Mouse (Mus musculus) hindbrain, embryonic 13.5 days (tissue): ENCODE data around the gene Pum2. TPM values are rescaled to one million over a fixed set of nuclear protein-coding genes. Genes with fewer than 3 reads are reported as not detected.
A peak's percentile ranks its signal among the peaks of the same experiment; 100 is the strongest.

Experiments
- ATAC-seq: fragments of 200-750 bp; cut with Nextera tagmentation; 2 replicates; pipeline ENCODE4 v1.8.0; 2017; ENCODE audit warnings: moderate TSS enrichment; ENCODE audit not compliant: low FRiP score
- H3K27ac ChIP-seq: fragments of 300-500 bp; sonication (generic); 2 replicates; pipeline ENCODE4 v1.5.1; 2015; ENCODE audit warnings: inconsistent platforms, mild to moderate bottlenecking, moderate library complexity
- H3K27me3 ChIP-seq: fragments of 300-500 bp; sonication (generic); 2 replicates; pipeline ENCODE4 v1.6.1; 2015; ENCODE audit warnings: mild to moderate bottlenecking, inconsistent platforms
- H3K36me3 ChIP-seq: fragments of 300-500 bp; sonication (generic); 2 replicates; pipeline ENCODE4 v1.6.1; 2015; ENCODE audit warnings: mild to moderate bottlenecking, inconsistent platforms
- H3K4me1 ChIP-seq: fragments of 300-500 bp; sonication (generic); replicated peaks from 2 replicates; pipeline ENCODE4 v1.6.1; 2015; ENCODE audit warnings: inconsistent platforms
- H3K4me2 ChIP-seq: fragments of 300-500 bp; sonication (generic); 2 replicates; pipeline ENCODE4 v1.6.1; 2015; ENCODE audit warnings: inconsistent platforms, mild to moderate bottlenecking, moderate library complexity
- H3K4me3 ChIP-seq: fragments of 300-500 bp; sonication (generic); 2 replicates; pipeline ENCODE4 v1.5.1; 2015; ENCODE audit warnings: mild to moderate bottlenecking, inconsistent platforms
- H3K9ac ChIP-seq: fragments of 300-500 bp; sonication (generic); 2 replicates; pipeline ENCODE4 v1.6.1; 2015; ENCODE audit warnings: mild to moderate bottlenecking, inconsistent platforms
- H3K9me3 ChIP-seq: fragments of 300-500 bp; sonication (generic); 2 replicates; pipeline ENCODE4 v1.6.1; 2016; ENCODE audit warnings: inconsistent platforms
- WGBS: fragments of 180-500 bp; shearing (Covaris S2); methylation state at CpG from one replicate; pipeline ENCODE4 v1.1.7; 2015; 5-methylcytosine and 5-hydroxymethylcytosine counted together
- polyA plus RNA-seq: library from polyadenylated mRNA; unstranded; fragments of >200 nt; fragmentation: Nextera tagmentation; extraction: Ambion mirVana; gene quantifications from 2 replicates; pipeline ENCODE4 v1.2.1, GENCODE M21; 2015

The Pum2 gene
- polyA plus RNA-seq, 1 experiment from 2014 or later: 52.5 TPM

GRCm38 (mm10) chr12:8771844-8772380 lies 98.0 kb downstream of the Pum2 start:
- H3K4me1 ChIP-seq: peaks cover 18% of the 10 kb centered on the region
- peak overlapping the region; percentile 67 for H3K4me3 ChIP-seq
- under 1% methylated on average over 37 of the region's 37 CpGs for WGBS
- peak overlapping the region; percentile 83 for H3K9ac ChIP-seq
- peak overlapping the region; percentile 92 for H3K4me2 ChIP-seq
- H3K27me3 ChIP-seq: no peaks in the 10 kb centered on the region
- H3K27ac ChIP-seq: peak overlapping the region; percentile 85
- H3K36me3 ChIP-seq: no peaks in the 10 kb centered on the region
- ATAC-seq: peak; percentile 21
- H3K9me3 ChIP-seq: no peaks in the 10 kb centered on the region

DNA sequence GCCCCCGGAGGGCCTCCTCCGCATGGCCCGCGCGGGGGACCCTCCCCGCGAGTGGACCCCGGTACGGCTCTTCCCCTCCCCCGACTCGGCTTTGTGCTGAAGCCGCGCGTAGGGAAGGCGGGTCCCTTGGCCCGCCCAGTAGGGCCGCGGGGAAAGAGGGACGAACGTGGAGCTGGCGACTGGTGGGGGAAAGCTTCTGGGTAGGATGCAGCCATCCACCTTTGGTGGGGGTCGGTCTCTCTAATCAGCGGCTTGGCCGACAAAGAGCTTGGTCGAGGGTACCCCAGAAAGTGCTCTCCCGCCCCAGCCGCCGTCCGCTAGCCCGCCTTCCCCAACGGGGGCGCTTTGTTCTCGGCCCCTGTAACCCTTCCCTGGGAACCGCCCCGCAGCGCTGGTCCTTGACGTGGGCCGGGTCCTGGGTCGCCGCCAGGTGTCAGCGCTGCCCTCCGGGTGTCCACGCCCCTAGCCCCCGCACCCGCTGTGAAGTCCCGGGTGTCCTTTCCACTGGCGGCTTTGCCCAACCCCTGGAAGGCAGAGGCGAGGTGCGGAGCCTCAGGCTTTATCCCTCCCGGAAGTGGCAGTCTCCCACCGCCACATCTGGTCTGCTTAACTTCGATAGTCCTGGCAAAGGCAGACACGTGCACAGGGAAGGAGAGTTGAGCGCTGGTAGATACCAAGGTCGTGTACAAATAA lies 98.7 kb downstream of the Pum2 start:
- peaks cover 18% of the 10 kb centered on the region for H3K4me1 ChIP-seq
- H3K9ac ChIP-seq: peak overlapping the region; percentile 83
- H3K27me3 ChIP-seq: no peaks in the 10 kb centered on the region
- peak overlapping the region; percentile 85 for H3K27ac ChIP-seq
- no peaks in the 10 kb centered on the region for H3K9me3 ChIP-seq
- H3K36me3 ChIP-seq: no peaks in the 10 kb centered on the region
- peak overlapping the region; percentile 67 for H3K4me3 ChIP-seq
- peak overlapping the region; percentile 92 for H3K4me2 ChIP-seq
- peak; percentile 55 for ATAC-seq
- WGBS: under 1% methylated on average over 51 of the region's 55 CpGs

- Histone ChIP-seq H3K27ac (0 out of 2 replicates have a peak overlapping the region, but pooled peaks have one; percentile 85), H3K9me3 (no peaks in the 10 kb centered on the region), H3K27me3 (no peaks in the 10 kb centered on the region), H3K4me1 (peaks cover 18% of the 10 kb centered on the region), H3K9ac (peak overlapping the region; percentile 83), H3K4me2 (peak overlapping the region; percentile 92), H3K36me3 (no peaks in the 10 kb centered on the region), H3K4me3 (peak overlapping the region; percentile 67)
- no peak for ATAC-seq
- 21% methylated on average over 6 of the region's 6 CpGs for whole genome bisulfite sequencing
Measured at GRCm38 (mm10) chr12:8773336-8773735, 99.4 kb downstream of the Pum2 start.

DNA sequence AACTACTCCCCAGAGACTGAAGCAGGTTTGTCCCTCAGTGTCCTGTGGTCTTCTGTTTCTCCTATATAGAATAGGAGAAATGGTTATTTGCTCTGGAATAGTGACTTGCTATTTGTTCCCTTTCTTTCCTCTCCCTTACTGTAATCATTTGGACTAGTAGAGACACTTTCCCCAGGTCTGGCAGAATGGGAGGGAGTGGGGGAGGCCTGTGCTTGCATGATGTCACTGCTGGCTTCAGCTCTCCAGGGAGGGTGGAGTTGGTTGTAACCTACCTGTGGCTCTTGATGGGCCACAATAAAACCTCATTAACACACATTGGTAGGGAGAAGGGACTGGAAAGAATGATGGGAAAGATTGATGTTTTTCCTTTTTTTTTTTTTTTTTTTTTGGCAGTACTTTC lies 100.2 kb downstream of the Pum2 start:
- Histone ChIP-seq H3K9me3 (no peaks in the 10 kb centered on the region), H3K4me1 (peaks cover 18% of the 10 kb centered on the region), H3K27ac (no peak overlapping the region), H3K36me3 (no peaks in the 10 kb centered on the region), H3K4me2 (no peak overlapping the region), H3K4me3 (no peak overlapping the region), H3K27me3 (no peaks in the 10 kb centered on the region), H3K9ac (0 out of 2 replicates have a peak overlapping the region, but pooled peaks have one; percentile 30)
- ATAC-seq: no peak

DNA sequence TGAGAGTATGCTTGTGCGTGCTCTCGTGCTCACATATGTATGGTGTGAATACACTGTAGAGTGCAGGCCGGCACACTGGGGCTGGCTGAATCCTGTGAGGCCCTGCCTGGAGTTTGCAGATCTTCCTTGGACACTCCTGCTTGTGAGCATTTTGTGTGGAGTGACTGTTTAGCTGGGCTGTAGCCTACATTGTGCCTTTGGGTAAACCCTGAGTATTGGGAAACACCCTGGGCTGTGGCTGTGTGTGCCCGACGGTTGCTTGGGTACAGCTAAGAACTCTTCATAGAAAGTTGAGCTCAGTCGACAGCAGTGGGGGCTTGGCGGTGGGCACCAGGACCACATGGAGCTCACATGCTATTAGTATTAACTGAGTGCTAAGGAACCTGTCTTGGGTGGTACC lies 102.3 kb downstream of the Pum2 start:
- WGBS: 94% methylated on average over 7 of the region's 7 CpGs
- Histone ChIP-seq H3K27ac (no peak overlapping the region), H3K4me1 (peaks cover 15% of the 10 kb centered on the region), H3K4me2 (no peak overlapping the region), H3K9ac (no peak overlapping the region), H3K27me3 (no peaks in the 10 kb centered on the region), H3K36me3 (no peaks in the 10 kb centered on the region), H3K4me3 (no peak overlapping the region), H3K9me3 (no peaks in the 10 kb centered on the region)
- no peak for ATAC-seq

GRCm38 (mm10) chr12:8776741-8777140 lies 102.8 kb downstream of the Pum2 start:
- no peak for ATAC-seq
- H3K36me3 ChIP-seq: no peaks in the 10 kb centered on the region
- WGBS: 91% methylated on average over 3 of the region's 3 CpGs
- H3K4me2 ChIP-seq: no peak overlapping the region
- H3K27ac ChIP-seq: no peak overlapping the region
- H3K9me3 ChIP-seq: no peaks in the 10 kb centered on the region
- no peaks in the 10 kb centered on the region for H3K27me3 ChIP-seq
- peaks cover 15% of the 10 kb centered on the region for H3K4me1 ChIP-seq
- no peak overlapping the region for H3K9ac ChIP-seq
- H3K4me3 ChIP-seq: no peak overlapping the region

- Histone ChIP-seq H3K4me3 (no peak overlapping the region), H3K36me3 (no peaks in the 10 kb centered on the region), H3K9ac (no peak overlapping the region), H3K27ac (no peak overlapping the region), H3K4me2 (no peak overlapping the region), H3K9me3 (no peaks in the 10 kb centered on the region), H3K4me1 (peaks cover 10% of the 10 kb centered on the region), H3K27me3 (no peaks in the 10 kb centered on the region)
- 92% methylated on average over 7 of the region's 7 CpGs for WGBS
- ATAC-seq: no peak
Measured at GRCm38 (mm10) chr12:8778106-8778505, 104.2 kb downstream of the Pum2 start.

DNA sequence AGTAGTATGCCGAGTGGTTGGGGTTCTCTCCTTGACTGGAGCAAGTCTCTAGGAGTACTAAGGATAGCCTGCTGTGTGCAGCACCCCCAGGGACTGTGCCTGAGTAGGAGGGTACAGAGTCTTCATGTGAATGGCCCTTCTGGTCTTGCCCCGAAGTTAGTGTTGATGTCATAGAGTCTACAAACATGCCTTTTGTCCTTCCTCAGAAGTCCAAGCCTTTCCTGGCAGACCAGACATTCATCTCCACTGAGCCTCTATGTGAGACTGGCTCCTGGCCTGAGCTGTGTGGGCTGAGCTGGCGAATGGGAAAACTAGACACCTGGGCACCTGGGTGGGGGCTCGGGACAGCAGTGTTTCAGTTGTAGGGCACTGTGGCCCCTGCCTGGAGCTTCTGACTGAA lies 105.9 kb downstream of the Pum2 start:
- H3K4me3 ChIP-seq: no peak overlapping the region
- H3K4me1 ChIP-seq: no peaks in the 10 kb centered on the region
- no peak overlapping the region for H3K27ac ChIP-seq
- H3K9me3 ChIP-seq: no peaks in the 10 kb centered on the region
- 82% methylated on average over 4 of the region's 4 CpGs for WGBS
- no peak overlapping the region for H3K4me2 ChIP-seq
- ATAC-seq: no peak
- H3K27me3 ChIP-seq: no peaks in the 10 kb centered on the region
- H3K36me3 ChIP-seq: no peaks in the 10 kb centered on the region
- H3K9ac ChIP-seq: no peak overlapping the region

DNA sequence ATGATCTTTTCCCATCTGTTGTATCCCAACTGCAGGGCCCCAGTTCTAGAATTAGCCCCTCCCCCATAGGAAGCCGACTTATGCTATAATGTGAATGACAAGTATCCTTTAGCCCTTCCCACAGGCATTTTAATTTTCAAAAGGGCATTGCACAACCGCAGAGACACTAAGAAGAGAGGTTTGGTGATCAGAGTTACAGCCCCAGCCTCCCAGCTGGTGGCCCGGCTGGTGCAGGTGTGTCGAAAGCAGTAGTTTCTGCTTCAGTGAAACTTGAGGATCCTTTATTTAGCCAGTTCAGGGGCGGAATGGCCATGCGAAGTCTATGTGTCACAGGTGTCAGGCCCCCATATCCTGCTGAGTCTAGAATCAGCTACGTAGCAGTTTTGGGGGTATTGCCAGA lies 107.2 kb downstream of the Pum2 start:
- H3K4me3 ChIP-seq: no peak overlapping the region
- WGBS: 85% methylated on average over 7 of the region's 7 CpGs
- H3K9me3 ChIP-seq: no peaks in the 10 kb centered on the region
- no peak overlapping the region for H3K9ac ChIP-seq
- no peak for ATAC-seq
- H3K4me2 ChIP-seq: no peak overlapping the region
- H3K36me3 ChIP-seq: no peaks in the 10 kb centered on the region
- H3K4me1 ChIP-seq: no peaks in the 10 kb centered on the region
- no peaks in the 10 kb centered on the region for H3K27me3 ChIP-seq
- H3K27ac ChIP-seq: no peak overlapping the region

DNA sequence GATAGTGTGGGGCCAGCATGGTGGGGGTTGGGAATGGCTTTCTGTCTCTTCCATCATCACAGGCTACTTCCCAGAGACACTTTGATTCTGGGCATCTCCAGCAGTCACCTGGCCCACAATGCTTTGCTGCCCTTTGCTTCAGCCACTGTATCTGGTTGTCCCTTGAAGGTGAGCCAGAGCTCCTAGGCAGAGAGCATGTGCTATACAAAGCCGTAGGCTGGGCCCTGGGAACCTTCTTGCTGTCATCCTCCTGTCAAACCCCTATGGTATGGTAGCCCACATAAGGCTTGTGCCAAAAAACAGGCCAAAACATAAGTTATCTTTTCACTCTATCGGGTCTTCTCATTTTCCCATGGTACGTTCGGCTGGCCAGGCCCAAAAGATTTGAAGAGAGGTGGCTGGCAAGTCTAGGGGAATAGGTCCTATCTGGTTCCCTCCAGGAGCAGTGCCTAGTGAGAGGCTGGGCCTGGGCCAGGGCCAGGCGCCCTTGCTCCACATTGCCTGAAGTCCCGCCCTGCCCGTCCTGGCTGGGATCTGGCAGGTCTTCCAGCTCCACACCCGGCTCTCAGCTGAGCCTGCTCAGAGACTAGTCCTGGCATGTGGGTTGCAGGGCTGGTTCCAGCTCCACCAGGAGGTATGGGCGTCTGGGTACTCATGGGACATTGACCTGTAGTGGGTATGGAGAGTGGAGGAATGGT lies 107.9 kb downstream of the Pum2 start:
- ATAC-seq: no peak
- Histone ChIP-seq H3K9ac (no peak overlapping the region), H3K27ac (no peak overlapping the region), H3K36me3 (no peaks in the 10 kb centered on the region), H3K4me1 (no peaks in the 10 kb centered on the region), H3K27me3 (no peaks in the 10 kb centered on the region), H3K4me3 (no peak overlapping the region), H3K9me3 (no peaks in the 10 kb centered on the region), H3K4me2 (no peak overlapping the region)
- WGBS: 85% methylated on average over 9 of the region's 9 CpGs

- WGBS: 87% methylated on average over 3 of the region's 3 CpGs
Measured at GRCm38 (mm10) chr12:8782565-8782964, 108.6 kb downstream of the Pum2 start.

GRCm38 (mm10) chr12:8784189-8784588 lies 110.3 kb downstream of the Pum2 start:
- no peaks in the 10 kb centered on the region for H3K36me3 ChIP-seq
- WGBS: 60% methylated on average over 9 of the region's 9 CpGs
- no peak for ATAC-seq
- no peak overlapping the region for H3K27ac ChIP-seq
- H3K9ac ChIP-seq: no peak overlapping the region
- no peak overlapping the region for H3K4me3 ChIP-seq
- no peaks in the 10 kb centered on the region for H3K9me3 ChIP-seq
- no peaks in the 10 kb centered on the region for H3K27me3 ChIP-seq
- 0 out of 2 replicates have a peak, but pooled peaks cover 9% of the 10 kb centered on the region for H3K4me1 ChIP-seq
- H3K4me2 ChIP-seq: no peak overlapping the region

More at GRCm38 (mm10) chr12:8782565-8782964, 108.6 kb downstream of the Pum2 start:
- Histone ChIP-seq H3K27me3 (no peaks in the 10 kb centered on the region), H3K9ac (no peak overlapping the region), H3K9me3 (no peaks in the 10 kb centered on the region), H3K36me3 (no peaks in the 10 kb centered on the region), H3K4me1 (no peaks in the 10 kb centered on the region), H3K4me3 (no peak overlapping the region), H3K27ac (no peak overlapping the region), H3K4me2 (no peak overlapping the region)
- no peak for ATAC-seq
